Mouse (Mus musculus) embryonic fibroblast, embryonic 13.5 days (primary cell): ENCODE results near the gene Mcl1. TPM values are rescaled to one million over a fixed set of nuclear protein-coding genes. Genes with fewer than 3 reads are reported as not detected.

ENCODE experiments used
- H3K27ac ChIP-seq: 2 replicates; pipeline ENCODE4 v1.5.1; 2012; ENCODE audit warnings: low read length, control low read depth, inconsistent platforms; ENCODE audit not compliant: insufficient read depth
- H3K4me1 ChIP-seq: 2 replicates; pipeline ENCODE4 v1.6.1; 2011; ENCODE audit warnings: low read length; ENCODE audit not compliant: control insufficient read depth, insufficient read depth
- H3K4me3 ChIP-seq: 2 replicates; pipeline ENCODE4 v1.5.1; 2011; ENCODE audit warnings: mild to moderate bottlenecking, control low read depth, low read length; ENCODE audit not compliant: insufficient read depth
- CTCF ChIP-seq: IDR thresholded peaks from 2 replicates; pipeline ENCODE4 v1.5.1; 2011; ENCODE audit warnings: mild to moderate bottlenecking, control low read depth, low read length, moderate library complexity, borderline replicate concordance; ENCODE audit not compliant: insufficient read depth
- POLR2A ChIP-seq: IDR thresholded peaks from 2 replicates; pipeline ENCODE4 v1.6.1; 2011; ENCODE audit warnings: low read depth, mild to moderate bottlenecking, control low read depth, low read length, moderate library complexity
- polyA plus RNA-seq: library from polyadenylated mRNA; stranded (reverse); fragments of >200 nt; gene quantifications from 2 replicates; pipeline ENCODE4 v1.2.4, GENCODE M21; 2011; ENCODE audit warnings: low read depth; ENCODE audit not compliant: missing spikeins, insufficient read length

Mcl1 gene
- polyA plus RNA-seq, 1 experiment = 118 TPM

GRCm38 (mm10) chr3:95674236-95674635 is 15.6 kb downstream of the Mcl1 start:
- H3K4me1 ChIP-seq = peaks cover 25% of the 10 kb centered on the region
- no peak overlapping the region for H3K4me3 ChIP-seq
- H3K27ac ChIP-seq = peak overlapping the region; percentile 98
- TF ChIP-seq POLR2A (peak; percentile 56), CTCF (no peak)

DNA sequence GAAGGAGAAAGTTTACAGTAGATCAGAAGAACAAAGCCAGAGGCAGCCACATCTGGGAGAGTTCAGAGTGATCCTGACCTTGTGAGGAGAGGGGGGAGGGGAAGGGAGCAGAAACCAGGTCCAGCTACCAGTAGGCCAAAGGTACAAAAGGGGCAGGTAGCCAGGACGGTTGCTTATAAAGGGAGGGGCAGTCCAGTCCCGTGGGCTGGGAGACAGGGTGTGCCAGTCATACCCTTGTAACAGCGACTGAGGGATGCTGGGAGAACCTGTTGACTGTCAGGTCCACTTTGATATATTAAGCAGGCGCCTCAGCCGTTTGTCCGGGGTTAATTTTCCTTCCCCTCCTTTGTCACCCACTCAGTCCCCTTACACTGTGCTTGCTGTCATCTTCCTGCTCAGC is 16.2 kb downstream of the Mcl1 start:
- H3K4me1 ChIP-seq = peaks cover 25% of the 10 kb centered on the region
- peak overlapping the region; percentile 98 for H3K27ac ChIP-seq
- TF ChIP-seq POLR2A (peak; percentile 57), CTCF (no peak)
- H3K4me3 ChIP-seq = no peak overlapping the region

DNA sequence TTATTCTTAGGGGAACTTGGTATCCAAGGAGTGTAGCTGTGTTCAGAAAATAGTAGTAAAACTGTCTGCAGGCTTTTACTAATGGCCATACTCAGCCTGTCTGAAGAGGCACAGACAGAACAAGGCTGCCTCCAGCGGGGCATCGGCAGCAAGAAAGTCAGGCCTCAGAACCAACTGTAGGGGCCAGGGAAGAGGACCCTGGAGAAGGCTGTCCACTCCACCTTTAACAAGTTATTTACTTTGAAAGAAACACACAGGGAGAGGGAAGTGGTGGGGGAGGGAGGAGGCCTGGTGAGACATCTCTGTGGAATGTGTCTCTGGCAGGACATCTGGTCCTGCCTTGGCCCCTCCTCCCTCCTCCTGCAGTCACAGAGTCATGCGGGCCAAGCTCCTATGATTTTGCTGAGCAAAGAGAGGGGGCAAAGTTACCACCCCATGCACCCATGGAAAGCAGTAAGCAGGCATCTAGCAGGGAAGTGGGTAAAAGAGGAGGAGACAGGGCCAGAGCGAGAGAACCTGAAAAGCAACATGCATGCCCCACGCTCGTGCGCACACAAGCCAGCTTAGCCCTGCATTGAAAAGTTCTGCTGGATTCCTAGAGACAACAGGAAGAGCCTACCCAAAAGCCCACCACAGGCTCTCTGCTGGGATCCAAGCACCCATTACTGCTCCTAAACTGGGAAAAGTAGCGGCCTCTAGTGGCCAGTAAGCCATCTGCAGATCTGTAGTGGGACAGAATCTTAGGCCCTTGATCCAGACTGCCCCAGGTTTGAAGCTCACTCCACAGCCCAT is 16.9 kb downstream of the Mcl1 start:
- peaks cover 25% of the 10 kb centered on the region for H3K4me1 ChIP-seq
- no peak overlapping the region for H3K4me3 ChIP-seq
- TF ChIP-seq POLR2A (no peak), CTCF (peak; percentile 29; the same call in 1 of the 2 replicates)
- peak overlapping the region; percentile 98 for H3K27ac ChIP-seq

DNA sequence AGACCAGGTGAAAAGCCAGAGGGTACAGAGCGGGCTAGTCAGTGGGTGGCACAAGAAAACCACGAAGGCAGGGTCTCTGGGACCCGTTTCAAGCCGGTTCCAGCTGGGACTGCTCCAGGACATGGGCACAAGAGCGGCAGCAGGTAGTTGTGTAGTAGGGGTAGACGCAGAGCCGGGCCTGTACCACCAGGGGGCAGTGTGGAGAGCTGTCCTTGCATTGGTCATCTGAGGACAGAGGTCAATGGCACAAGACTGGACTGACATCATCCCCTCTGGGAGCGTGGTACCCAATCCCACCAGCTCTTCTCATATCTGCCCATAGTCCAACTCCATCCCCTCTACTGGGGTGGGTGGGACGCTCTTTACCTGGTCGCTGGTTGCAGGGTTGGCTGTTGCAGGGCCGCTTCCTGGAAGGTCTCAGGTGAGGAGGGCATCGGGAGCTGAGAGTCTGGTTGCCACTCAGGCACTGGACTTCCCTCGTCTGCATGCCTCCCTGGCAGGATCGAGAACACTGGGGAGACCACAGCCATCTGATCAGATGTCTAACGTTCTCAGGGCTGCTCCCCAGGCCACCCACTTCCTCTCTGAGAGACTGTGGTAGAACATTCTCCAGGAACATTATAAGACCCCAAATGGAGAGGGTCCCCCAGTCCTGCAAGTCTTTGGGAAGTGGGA is 18.3 kb downstream of the Mcl1 start:
- Histone ChIP-seq H3K4me3 (no peak overlapping the region), H3K4me1 (peaks cover 25% of the 10 kb centered on the region), H3K27ac (peak overlapping the region; percentile 98)
- TF ChIP-seq CTCF = peak; percentile 78
- no peak for TF ChIP-seq POLR2A

DNA sequence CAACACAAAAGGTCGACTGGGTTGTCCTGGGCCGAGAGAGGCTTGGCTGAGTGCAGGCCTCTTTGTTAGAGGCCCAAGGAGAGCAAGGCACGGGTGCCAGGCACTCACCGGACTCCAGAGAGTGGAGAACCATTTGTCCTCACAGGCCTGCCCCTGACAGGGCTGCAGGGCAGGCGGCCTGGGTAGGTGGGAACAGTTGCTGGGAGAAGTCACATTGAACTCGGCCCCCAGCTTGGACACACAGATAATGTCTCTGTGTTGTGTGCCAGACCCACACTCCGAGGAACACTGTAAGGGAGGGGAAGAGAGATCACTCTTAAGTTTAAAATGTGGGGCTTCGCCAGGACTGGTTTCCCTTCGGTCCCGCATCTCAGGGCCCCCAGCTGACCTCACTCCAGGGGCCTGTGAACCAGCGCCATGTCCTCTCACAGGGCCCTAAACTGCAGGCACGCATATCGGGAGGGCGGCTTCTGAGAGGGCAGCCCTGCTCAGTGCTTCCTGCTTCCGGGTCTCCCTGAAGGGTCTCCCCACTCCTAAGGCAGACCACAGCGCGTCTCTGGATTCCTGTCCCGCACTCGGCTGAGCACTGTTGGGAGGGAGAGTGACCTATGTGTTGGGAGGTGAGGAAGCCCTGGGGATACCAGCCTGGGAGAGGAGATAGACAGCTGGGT is 19.0 kb downstream of the Mcl1 start:
- peaks cover 19% of the 10 kb centered on the region for H3K4me1 ChIP-seq
- no peak overlapping the region for H3K27ac ChIP-seq
- no peak overlapping the region for H3K4me3 ChIP-seq
- TF ChIP-seq POLR2A (no peak), CTCF (no peak)

GRCm38 (mm10) chr3:95679551-95679950 is 21.0 kb downstream of the Mcl1 start:
- Histone ChIP-seq H3K4me3 (no peak overlapping the region), H3K27ac (no peak overlapping the region), H3K4me1 (peaks cover 8% of the 10 kb centered on the region)
- no peak for TF ChIP-seq CTCF
- TF ChIP-seq POLR2A = no peak

DNA sequence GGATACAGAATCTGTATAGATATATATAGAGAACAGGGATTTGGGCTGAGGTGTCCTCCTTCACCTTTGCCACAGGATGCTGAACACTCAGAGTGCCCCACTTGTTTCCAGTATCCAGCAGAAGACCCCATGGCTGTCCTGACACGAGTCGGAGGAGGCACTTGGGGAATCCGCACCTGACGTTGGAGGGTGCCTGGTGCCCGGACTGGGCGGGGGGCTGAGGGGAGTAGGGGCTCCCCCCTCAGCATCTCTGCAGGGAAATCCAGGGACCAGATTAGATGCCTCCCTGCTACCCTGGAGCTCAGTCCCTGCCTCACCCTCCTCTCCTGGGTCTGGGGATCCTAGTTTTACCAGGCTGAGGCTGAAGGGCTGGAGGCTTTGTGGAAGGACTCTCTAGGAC is 22.1 kb downstream of the Mcl1 start:
- peaks cover 3% of the 10 kb centered on the region for H3K4me1 ChIP-seq
- TF ChIP-seq CTCF (no peak), POLR2A (no peak)

DNA sequence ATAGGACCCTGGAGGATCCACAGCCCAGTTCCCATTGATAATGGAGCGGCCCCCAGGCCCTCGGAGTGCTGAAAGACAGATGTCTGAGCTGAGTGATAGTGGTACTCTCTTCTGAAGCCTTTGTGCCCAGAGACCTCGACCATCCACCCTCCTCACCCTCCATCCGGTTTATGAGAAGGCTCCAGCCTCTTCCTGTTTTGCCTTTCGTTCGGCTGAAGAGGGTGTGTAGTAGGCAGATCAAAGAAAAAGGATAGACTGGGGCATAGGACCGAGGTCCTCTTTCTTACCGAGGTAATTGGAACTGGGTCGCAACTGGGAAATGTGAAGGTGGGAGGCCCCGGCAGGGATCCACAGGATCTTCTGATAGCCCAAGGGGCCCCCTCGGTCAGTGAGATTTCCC is 22.8 kb downstream of the Mcl1 start:
- no peak overlapping the region for H3K4me3 ChIP-seq
- peaks cover under 1% of the 10 kb centered on the region; the same call in 1 of the 2 replicates for H3K4me1 ChIP-seq
- no peak overlapping the region for H3K27ac ChIP-seq
- no peak for TF ChIP-seq POLR2A
- no peak for TF ChIP-seq CTCF

More for the DNA sequence above, 22.1 kb downstream of the Mcl1 start:
- Histone ChIP-seq H3K27ac (no peak overlapping the region), H3K4me3 (no peak overlapping the region)

DNA sequence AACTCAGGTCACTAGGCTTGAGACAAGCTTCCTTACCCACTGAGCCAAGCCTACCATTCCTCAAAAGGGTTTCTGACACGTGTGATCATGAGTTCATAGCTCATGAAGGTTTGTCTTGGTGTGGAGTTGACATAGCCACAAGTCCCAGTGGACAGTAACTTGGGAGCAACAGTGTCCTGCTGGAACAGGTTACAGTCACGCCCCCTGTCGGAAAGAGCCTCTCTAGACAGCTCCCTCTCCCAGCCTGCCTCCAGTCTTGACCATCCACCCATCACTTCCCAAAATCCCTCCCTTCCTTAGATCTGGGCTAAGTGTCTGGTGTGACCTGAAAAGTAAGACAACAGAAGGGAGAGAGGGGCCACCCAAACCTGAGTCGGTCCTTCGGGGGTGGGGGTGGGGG is 24.3 kb downstream of the Mcl1 start:
- no peak overlapping the region for H3K4me3 ChIP-seq
- TF ChIP-seq CTCF (no peak), POLR2A (no peak)
- H3K27ac ChIP-seq = no peak overlapping the region
- no peaks in the 10 kb centered on the region for H3K4me1 ChIP-seq

DNA sequence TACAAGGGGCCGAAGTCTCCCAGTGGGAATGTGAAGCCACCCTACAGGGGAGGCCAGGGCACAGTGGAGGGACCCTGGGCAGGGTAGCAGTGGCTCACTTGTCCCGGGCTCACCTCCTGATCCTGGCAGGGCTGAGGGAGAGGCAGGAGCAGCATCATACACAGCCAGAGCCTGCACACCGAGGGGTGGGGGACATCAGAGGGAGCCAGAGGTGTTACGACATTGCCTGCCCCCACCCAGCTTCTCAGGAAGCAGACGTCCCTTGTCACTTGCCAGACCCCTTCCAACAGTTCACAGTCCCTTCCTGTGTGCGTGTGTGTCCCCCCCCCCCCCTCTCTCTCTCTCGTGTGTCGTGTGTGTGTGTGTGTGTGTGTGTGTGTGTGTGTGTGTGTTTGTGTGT is 26.3 kb downstream of the Mcl1 start:
- TF ChIP-seq POLR2A (no peak), CTCF (no peak)
- peaks cover 8% of the 10 kb centered on the region for H3K4me1 ChIP-seq
- no peak overlapping the region for H3K4me3 ChIP-seq
- H3K27ac ChIP-seq = no peak overlapping the region
